Mouse (Mus musculus): ENCODE data around the gene Cdt1. TPM values are rescaled to one million over a fixed set of nuclear protein-coding genes. Genes with fewer than 3 reads are reported as not detected.

The Cdt1 gene
- polyA plus RNA-seq, 1 experiment from 2014 or later: 50.3 TPM

DNA sequence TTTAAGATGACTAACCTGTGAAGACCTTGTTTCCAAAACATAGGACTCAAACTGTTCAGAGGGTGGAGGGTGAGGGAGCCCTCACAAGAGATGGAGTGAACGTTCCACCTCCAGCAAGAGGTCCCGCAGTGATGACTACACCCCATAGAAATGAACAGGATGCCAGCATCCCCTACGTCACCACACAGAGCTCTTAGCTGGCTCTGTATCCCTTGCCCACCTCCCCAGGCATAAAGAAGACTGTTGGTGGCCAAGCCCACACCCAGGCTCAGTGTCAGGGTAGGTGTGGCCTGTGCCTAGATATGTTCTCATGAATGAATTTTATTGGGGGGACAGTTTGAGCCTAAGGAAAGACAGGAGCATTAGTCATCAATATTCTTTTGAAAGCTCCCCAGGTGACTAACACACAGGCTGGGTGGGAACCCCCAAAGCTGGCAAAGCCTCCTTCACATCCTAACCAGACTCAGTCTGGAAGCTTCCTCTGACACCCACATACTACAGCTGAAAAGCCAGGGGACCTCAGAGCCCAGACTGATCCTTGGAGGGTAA is 18.9 kb upstream of the Cdt1 start:
- H3K9me3 ChIP-seq (ENCODE audit: low read depth, low read length): no peaks in the 10 kb centered on the region
- no peak for TF ChIP-seq CTCF (IDR thresholded peaks at IDR 0.05; ENCODE audit: low read depth)
- H3K4me2 ChIP-seq: peak overlapping the region; percentile 93
- DNase-seq: no peak
- no peaks in the 10 kb centered on the region for H3K27me3 ChIP-seq (ENCODE audit: insufficient read depth, low read length)
- H3K9ac ChIP-seq: peak overlapping the region; percentile 94; the same call in 1 of the 2 replicates
- H3K27ac ChIP-seq (ENCODE audit: low read depth): peak overlapping the region; percentile 69
- 0 out of 2 replicates have a peak, but pooled peaks cover 6% of the 10 kb centered on the region for H3K36me3 ChIP-seq (ENCODE audit: insufficient read depth)
- peaks cover 18% of the 10 kb centered on the region for H3K4me1 ChIP-seq (ENCODE audit: insufficient read depth)
- H3K4me3 ChIP-seq (ENCODE audit: low read depth, low read length): peak overlapping the region; percentile 82
- 79% methylated on average over 3 of the region's 3 CpGs for WGBS
- ATAC-seq (ENCODE audit: insufficient read depth): no peak

DNA sequence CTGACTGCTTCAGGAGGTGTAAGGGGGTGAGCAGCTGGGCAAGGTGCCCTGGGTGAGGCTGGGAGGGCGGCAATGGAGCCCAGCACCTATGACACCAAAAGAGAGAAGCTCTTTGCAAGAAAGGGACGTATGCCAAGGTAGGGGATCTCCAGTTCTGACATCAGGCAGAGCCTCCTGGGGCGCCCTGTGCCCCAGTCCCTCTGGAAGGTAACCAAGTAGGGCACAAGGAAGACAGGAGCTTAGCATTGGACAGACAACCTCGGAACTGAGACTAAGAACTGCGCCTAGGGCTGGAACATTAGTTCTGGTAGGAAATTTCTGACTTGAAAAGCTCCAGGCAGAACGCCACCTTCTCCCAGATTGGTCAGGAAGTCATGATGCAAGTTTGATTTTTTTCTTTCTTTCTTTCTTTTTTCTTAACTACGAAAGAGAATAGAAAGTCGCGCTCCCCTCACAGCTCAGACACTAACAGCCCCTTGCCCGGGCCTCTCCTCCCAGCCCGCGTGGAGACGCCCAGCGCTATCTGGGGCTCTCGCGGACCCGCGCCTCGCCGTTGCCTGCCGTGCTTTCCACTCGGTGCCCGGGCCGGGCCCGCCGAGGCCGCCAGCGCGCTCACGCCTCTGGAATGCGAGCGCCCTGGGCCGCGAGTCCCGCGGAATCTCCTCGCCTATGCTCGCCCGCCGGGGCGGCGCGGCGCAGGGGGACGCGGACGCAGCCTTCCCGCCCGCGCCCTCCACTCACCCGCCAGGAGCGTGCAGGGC is 17.4 kb upstream of the Cdt1 start:
- 2% methylated on average over 52 of the region's 52 CpGs for WGBS
- peak; percentile 50 for ATAC-seq (ENCODE audit: insufficient read depth)
- Histone ChIP-seq H3K4me1 (ENCODE audit: insufficient read depth) (peaks cover 18% of the 10 kb centered on the region), H3K9ac (peak overlapping the region; percentile 94), H3K4me2 (peak overlapping the region; percentile 93), H3K27ac (ENCODE audit: low read depth) (peak overlapping the region; percentile 92), H3K36me3 (ENCODE audit: insufficient read depth) (0 out of 2 replicates have a peak, but pooled peaks cover 6% of the 10 kb centered on the region), H3K27me3 (ENCODE audit: insufficient read depth, low read length) (no peaks in the 10 kb centered on the region), H3K9me3 (ENCODE audit: low read depth, low read length) (no peaks in the 10 kb centered on the region), H3K4me3 (ENCODE audit: low read depth, low read length) (peak overlapping the region; percentile 82)
- peak; percentile 78 for DNase-seq
- TF ChIP-seq CTCF (IDR thresholded peaks at IDR 0.05; ENCODE audit: low read depth): no peak

DNA sequence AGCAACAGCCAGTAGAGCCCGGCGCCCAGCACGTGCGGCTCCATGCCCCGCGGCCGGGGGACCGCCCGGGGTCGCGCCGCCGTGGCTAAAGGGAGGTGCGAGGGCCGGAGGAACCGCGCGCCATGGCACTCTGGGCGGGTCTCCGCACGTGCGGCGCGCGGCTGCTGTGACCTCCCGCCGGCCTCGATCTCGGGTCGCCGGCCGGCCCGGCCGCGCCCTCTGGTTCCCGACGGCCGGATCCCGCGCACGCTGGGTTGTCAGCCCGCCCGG is 16.9 kb upstream of the Cdt1 start:
- peak overlapping the region; percentile 93 for H3K4me2 ChIP-seq
- peak overlapping the region; percentile 82 for H3K4me3 ChIP-seq (ENCODE audit: low read depth, low read length)
- DNase-seq (no peak), ATAC-seq (ENCODE audit: insufficient read depth) (peak; percentile 49)
- 0 out of 2 replicates have a peak, but pooled peaks cover 6% of the 10 kb centered on the region for H3K36me3 ChIP-seq (ENCODE audit: insufficient read depth)
- H3K9ac ChIP-seq: peak overlapping the region; percentile 94
- peaks cover 18% of the 10 kb centered on the region for H3K4me1 ChIP-seq (ENCODE audit: insufficient read depth)
- under 1% methylated on average over 43 of the region's 43 CpGs for WGBS
- no peaks in the 10 kb centered on the region for H3K9me3 ChIP-seq (ENCODE audit: low read depth, low read length)
- TF ChIP-seq CTCF (IDR thresholded peaks at IDR 0.05; ENCODE audit: low read depth): no peak
- no peaks in the 10 kb centered on the region for H3K27me3 ChIP-seq (ENCODE audit: insufficient read depth, low read length)
- peak overlapping the region; percentile 92 for H3K27ac ChIP-seq (ENCODE audit: low read depth)

DNA sequence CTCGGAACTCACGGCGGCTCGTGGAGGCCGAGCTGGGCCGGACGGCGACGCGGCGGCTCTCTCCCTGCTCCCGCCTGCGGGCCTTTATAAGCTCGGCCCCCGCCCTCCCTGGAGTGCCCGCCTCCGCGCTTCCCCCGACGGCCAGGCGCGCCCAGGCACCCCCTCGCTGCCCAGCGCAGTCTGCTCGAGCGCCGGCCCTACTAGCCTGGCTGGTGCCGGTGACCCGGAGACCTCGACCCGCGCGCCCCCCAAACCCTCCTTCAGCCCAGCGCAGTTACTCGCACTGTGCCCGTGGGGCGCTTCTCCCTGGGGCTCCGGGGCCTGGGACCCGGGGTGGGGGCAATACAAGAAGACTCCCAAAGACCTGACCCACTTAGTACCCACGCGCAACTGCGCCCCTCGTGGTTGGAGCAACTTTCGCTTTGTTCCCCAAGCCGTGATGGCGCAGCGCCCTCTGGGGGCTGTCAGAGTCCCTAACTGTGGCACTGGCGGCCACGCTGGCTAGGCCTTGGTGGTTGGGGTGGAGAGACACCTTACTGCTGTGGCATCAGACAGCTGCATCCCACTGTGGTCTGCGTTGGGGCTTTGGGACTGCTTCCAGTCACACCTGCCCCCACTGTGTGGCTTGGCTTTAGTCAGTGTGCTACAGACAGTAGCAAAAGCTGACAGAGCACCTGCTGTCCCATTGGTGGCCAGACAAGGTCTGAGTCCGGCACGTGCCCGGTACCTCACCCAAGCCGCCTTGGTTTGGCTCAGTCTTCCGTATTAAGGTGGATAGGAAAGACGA is 16.4 kb upstream of the Cdt1 start, which contains the start of gene Piezo1:
Piezo1 (minus strand) TSS at position 65 of the 787 bp plus-strand sequence.
- peak; percentile 86 for ATAC-seq (ENCODE audit: insufficient read depth)
- Histone ChIP-seq H3K4me1 (ENCODE audit: insufficient read depth) (peaks cover 20% of the 10 kb centered on the region), H3K36me3 (ENCODE audit: insufficient read depth) (0 out of 2 replicates have a peak, but pooled peaks cover 6% of the 10 kb centered on the region), H3K4me2 (peak within 1 kb of the TSS; percentile 93), H3K9ac (peak within 1 kb of the TSS; percentile 94), H3K27me3 (ENCODE audit: insufficient read depth, low read length) (no peaks in the 10 kb centered on the region), H3K27ac (ENCODE audit: low read depth) (peak within 1 kb of the TSS; percentile 92), H3K9me3 (ENCODE audit: low read depth, low read length) (no peaks in the 10 kb centered on the region), H3K4me3 (ENCODE audit: low read depth, low read length) (peak within 1 kb of the TSS; percentile 82)
- DNase-seq: peak; percentile 95
- peak; percentile 100 for TF ChIP-seq CTCF (IDR thresholded peaks at IDR 0.05; ENCODE audit: low read depth)
- 10% methylated on average over 51 of the region's 56 CpGs for WGBS

DNA sequence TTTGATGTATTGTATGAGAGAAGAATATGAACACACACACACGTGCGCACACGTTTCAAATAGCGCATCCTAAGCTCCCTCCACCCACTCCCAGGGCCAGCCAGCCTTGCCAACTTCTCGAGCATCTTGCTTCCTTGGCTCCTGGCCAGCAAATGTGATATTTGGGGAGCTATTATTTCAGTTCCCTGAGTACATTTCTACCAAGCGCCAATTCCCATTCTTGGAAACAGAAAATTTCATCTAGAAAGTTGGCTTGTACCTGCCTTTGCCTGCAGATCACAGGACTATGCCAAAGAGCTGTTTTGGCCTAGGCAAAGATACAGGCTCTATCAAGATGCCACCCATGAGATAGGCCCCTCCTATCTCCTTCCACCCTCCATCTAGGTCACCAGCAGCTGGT is 13.0 kb upstream of the Cdt1 start:
- H3K9me3 ChIP-seq (ENCODE audit: low read depth, low read length): no peaks in the 10 kb centered on the region
- no peak overlapping the region for H3K9ac ChIP-seq
- H3K27me3 ChIP-seq (ENCODE audit: insufficient read depth, low read length): no peaks in the 10 kb centered on the region
- no peak overlapping the region for H3K4me2 ChIP-seq
- no peak overlapping the region for H3K4me3 ChIP-seq (ENCODE audit: low read depth, low read length)
- no peaks in the 10 kb centered on the region for H3K36me3 ChIP-seq (ENCODE audit: insufficient read depth)
- ATAC-seq (ENCODE audit: insufficient read depth) (no peak), DNase-seq (peak; percentile 64)
- 53% methylated on average over 6 of the region's 6 CpGs for WGBS
- no peak overlapping the region for H3K27ac ChIP-seq (ENCODE audit: low read depth)
- H3K4me1 ChIP-seq (ENCODE audit: insufficient read depth): peaks cover 15% of the 10 kb centered on the region
- TF ChIP-seq CTCF (IDR thresholded peaks at IDR 0.05; ENCODE audit: low read depth): no peak

DNA sequence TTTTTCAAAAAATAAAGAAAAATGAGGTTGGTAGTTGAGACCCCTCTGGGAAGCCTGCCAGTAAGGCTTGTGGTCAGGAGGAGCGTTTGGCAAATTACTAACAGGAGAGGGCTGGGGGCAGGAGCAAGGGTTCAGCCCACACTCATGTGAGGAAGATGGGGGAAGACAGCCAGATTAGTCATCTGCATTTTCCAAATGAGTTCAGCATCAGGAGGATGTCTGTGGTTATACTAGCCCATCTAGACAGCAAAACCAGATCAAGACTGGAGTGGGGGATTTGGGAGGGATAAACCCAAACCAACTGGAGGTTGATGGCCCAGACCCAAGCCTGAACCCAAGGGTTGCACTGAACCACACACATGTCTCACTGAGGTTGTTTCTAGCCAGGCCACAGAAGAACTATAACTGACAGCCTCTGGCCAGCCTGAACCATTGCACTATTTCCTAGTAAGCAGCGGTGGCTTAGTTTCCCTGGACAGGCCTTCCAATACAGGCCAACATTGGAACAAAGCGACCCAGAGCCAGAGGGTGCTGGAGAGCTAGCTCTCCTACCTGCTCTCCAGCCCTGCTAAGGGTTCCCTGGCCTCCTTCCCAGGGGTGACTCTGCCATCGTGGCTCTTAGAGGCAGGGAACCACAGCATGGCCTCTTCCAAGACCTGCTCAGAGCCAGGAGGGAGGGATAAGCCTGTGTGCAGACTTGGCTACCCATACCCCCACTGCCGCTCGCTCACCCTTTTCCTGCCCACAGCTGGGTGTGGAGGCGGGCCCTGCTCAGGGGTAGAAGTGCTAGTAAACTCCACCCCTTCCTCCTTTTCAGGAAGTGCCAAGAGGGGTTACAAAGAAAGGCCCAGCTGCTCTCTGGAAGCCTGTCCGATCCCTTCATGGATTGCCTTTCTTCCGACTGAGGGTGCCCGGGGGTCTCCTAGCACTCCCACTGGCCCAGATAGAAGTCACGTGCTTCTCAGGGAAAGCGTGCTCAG is 11.5 kb upstream of the Cdt1 start:
- H3K27me3 ChIP-seq (ENCODE audit: insufficient read depth, low read length): no peaks in the 10 kb centered on the region
- DNase-seq (peak; percentile 75), ATAC-seq (ENCODE audit: insufficient read depth) (peak; percentile 59)
- H3K4me3 ChIP-seq (ENCODE audit: low read depth, low read length): no peak overlapping the region
- H3K4me1 ChIP-seq (ENCODE audit: insufficient read depth): peaks cover 15% of the 10 kb centered on the region
- no peaks in the 10 kb centered on the region for H3K9me3 ChIP-seq (ENCODE audit: low read depth, low read length)
- peak overlapping the region; percentile 37 for H3K4me2 ChIP-seq
- peak overlapping the region; percentile 27 for H3K9ac ChIP-seq
- H3K27ac ChIP-seq (ENCODE audit: low read depth): peak overlapping the region; percentile 86
- no peaks in the 10 kb centered on the region for H3K36me3 ChIP-seq (ENCODE audit: insufficient read depth)
- WGBS: 44% methylated on average over 12 of the region's 12 CpGs
- TF ChIP-seq CTCF (IDR thresholded peaks at IDR 0.05; ENCODE audit: low read depth): no peak

All from lung, embryonic 14.5 days (tissue).